Comparison of ENCODE assay signal across 25 mouse cellular contexts in genomic region chrX:42393836-42394556, GRCm38 (mm10).
DNase-seq lines count a peak whose midpoint lies in the region; ATAC-seq lines count a peak whose summit lies in the region.
"Had no signal": no experiment of that assay in that cellular context is flagged by ENCODE, and none has a peak within 500 bp of the region (broad histone marks: within the 10 kb centered on the region; RNA-seq: fewer than 3 reads in every experiment).

No protein-coding gene starts in this region.

- no peaks in the 10 kb centered on the region for H3K36me3 ChIP-seq in liver, embryonic 12.5 days
- no peaks in the 10 kb centered on the region for H3K36me3 ChIP-seq in liver, embryonic 13.5 days
- no peaks in the 10 kb centered on the region for H3K36me3 ChIP-seq in liver, embryonic 16.5 days (ENCODE audit: control insufficient read depth, insufficient read depth)
- H3K36me3 ChIP-seq: forebrain, embryonic 10.5 days; G1E; hindbrain, embryonic 12.5 days; hindbrain, embryonic 15.5 days had no signal

- WGBS in liver, embryonic 12.5 days (ENCODE audit: insufficient replicate concordance) = 46% methylated on average over 3 of the region's 3 CpGs
- 47% methylated on average over 3 of the region's 3 CpGs for WGBS in liver, embryonic 13.5 days (ENCODE audit: insufficient replicate concordance)
- 48% methylated on average over 3 of the region's 3 CpGs for WGBS in liver, embryonic 16.5 days (ENCODE audit: insufficient replicate concordance)

- no peak for DNase-seq in liver
- DNase-seq in liver, embryonic 13.5 days = peak; percentile 4
- peak; percentile 2 for DNase-seq in yolk sac, embryonic 10.5 days (ENCODE audit: low spot score)
- no peak for DNase-seq in cerebellum, adult 18-20 months
- no peak for DNase-seq in lung, postnatal 10 days
- no peak for DNase-seq in cerebellum, postnatal 25 days
- DNase-seq: adrenal gland, adult 8-10 months; adrenal gland, postnatal 25 days; B cell, adult 2 months; cerebellum, adult 11 months; cerebellum, adult 8-10 months; cerebellum, postnatal 10 days; gastrocnemius, postnatal 10 days; gastrocnemius, postnatal 36 days had no signal

- H3K9ac ChIP-seq in liver, embryonic 12.5 days = no peak overlapping the region
- no peak overlapping the region for H3K9ac ChIP-seq in liver, embryonic 13.5 days
- H3K9ac ChIP-seq in liver, embryonic 16.5 days (ENCODE audit: low read depth, low read length) = no peak overlapping the region
- H3K9ac ChIP-seq: forebrain, embryonic 13.5 days; hindbrain, embryonic 12.5 days; hindbrain, embryonic 15.5 days had no signal

- H3K27ac ChIP-seq in liver, embryonic 12.5 days = no peak overlapping the region
- H3K27ac ChIP-seq in liver, embryonic 13.5 days = no peak overlapping the region
- no peak overlapping the region for H3K27ac ChIP-seq in liver, embryonic 16.5 days (ENCODE audit: low read length)
- H3K27ac ChIP-seq: forebrain, embryonic 10.5 days; forebrain, embryonic 13.5 days; hindbrain, embryonic 12.5 days; hindbrain, embryonic 15.5 days had no signal

- peaks cover 12% of the 10 kb centered on the region; the same call in 1 of the 2 replicates for H3K4me1 ChIP-seq in liver, embryonic 12.5 days
- H3K4me1 ChIP-seq in liver, embryonic 13.5 days (replicated peaks) = peaks cover 2% of the 10 kb centered on the region; the same call in 1 of the 2 replicates
- H3K4me1 ChIP-seq in liver, embryonic 16.5 days (ENCODE audit: control insufficient read depth, low read depth, low read length) = no peaks in the 10 kb centered on the region
- H3K4me1 ChIP-seq: forebrain, embryonic 10.5 days; forebrain, embryonic 13.5 days; hindbrain, embryonic 12.5 days; hindbrain, embryonic 15.5 days had no signal

- peak; percentile 93 for ATAC-seq in liver, embryonic 12.5 days
- ATAC-seq in liver, embryonic 13.5 days (ENCODE audit: low read depth) = peak; percentile 90
- peak; percentile 66 for ATAC-seq in liver, embryonic 16.5 days (ENCODE audit: low read depth)
- ATAC-seq: activated CD4-positive, CD25-positive, alpha-beta regulatory T cell, adult 4 months; forebrain, embryonic 13.5 days; forebrain, embryonic 16.5 days had no signal

- peak overlapping the region; percentile 20; the same call in 1 of the 2 replicates for H3K4me2 ChIP-seq in liver, embryonic 12.5 days
- H3K4me2 ChIP-seq in liver, embryonic 13.5 days = peak overlapping the region; percentile 28; the same call in 1 of the 2 replicates
- H3K4me2 ChIP-seq in liver, embryonic 16.5 days (ENCODE audit: low read depth, low read length) = no peak overlapping the region
- H3K4me2 ChIP-seq: forebrain, embryonic 13.5 days; heart, embryonic 11.5 days; hindbrain, embryonic 12.5 days; hindbrain, embryonic 15.5 days had no signal

- no peaks in the 10 kb centered on the region for H3K9me3 ChIP-seq in liver, embryonic 12.5 days (replicated peaks)
- no peaks in the 10 kb centered on the region for H3K9me3 ChIP-seq in liver, embryonic 13.5 days (replicated peaks)
- no peaks in the 10 kb centered on the region for H3K9me3 ChIP-seq in liver, embryonic 16.5 days (replicated peaks; ENCODE audit: control insufficient read depth, low read length)
- H3K9me3 ChIP-seq: forebrain, embryonic 10.5 days; forebrain, embryonic 13.5 days; G1E; hindbrain, embryonic 12.5 days; hindbrain, embryonic 15.5 days had no signal

- H3K4me3 ChIP-seq in liver, embryonic 12.5 days = no peak overlapping the region
- H3K4me3 ChIP-seq in liver, embryonic 13.5 days (replicated peaks) = no peak overlapping the region
- no peak overlapping the region for H3K4me3 ChIP-seq in liver, embryonic 16.5 days (ENCODE audit: low read depth, low read length)
- H3K4me3 ChIP-seq: forebrain, embryonic 10.5 days; forebrain, embryonic 13.5 days; hindbrain, embryonic 12.5 days; hindbrain, embryonic 15.5 days had no signal

- H3K27me3 ChIP-seq in liver, embryonic 12.5 days (replicated peaks) = no peaks in the 10 kb centered on the region
- no peaks in the 10 kb centered on the region for H3K27me3 ChIP-seq in liver, embryonic 13.5 days
- no peaks in the 10 kb centered on the region for H3K27me3 ChIP-seq in liver, embryonic 16.5 days (ENCODE audit: control insufficient read depth, insufficient read depth, low read depth, low read length)
- H3K27me3 ChIP-seq: CH12.LX; forebrain, embryonic 13.5 days; hindbrain, embryonic 12.5 days; hindbrain, embryonic 15.5 days had no signal

Comparison
In these comparisons a context has a peak if more than half of its experiments do, and no peak if none do; other contexts are left out.
1. DNase-seq: peak in liver, embryonic 13.5 days (single experiment) and yolk sac, embryonic 10.5 days (single experiment); none in liver (single experiment), cerebellum, adult 18-20 months (0 of 2), lung, postnatal 10 days (single experiment) and cerebellum, postnatal 25 days (0 of 2).
2. Peak in every context shown above with its lines, with median percentiles within 50 percentile points of each other: ATAC-seq.